Mouse (Mus musculus): ENCODE data around the gene Cct4. TPM values are rescaled to one million over a fixed set of nuclear protein-coding genes. Genes with fewer than 3 reads are reported as not detected.

Gene Cct4
- 100 to 1,000 TPM in 3 of 4 experiments, 10 to 100 TPM in 1; 91.9 to 116 (median 105) TPM for total RNA-seq (2022)

DNA sequence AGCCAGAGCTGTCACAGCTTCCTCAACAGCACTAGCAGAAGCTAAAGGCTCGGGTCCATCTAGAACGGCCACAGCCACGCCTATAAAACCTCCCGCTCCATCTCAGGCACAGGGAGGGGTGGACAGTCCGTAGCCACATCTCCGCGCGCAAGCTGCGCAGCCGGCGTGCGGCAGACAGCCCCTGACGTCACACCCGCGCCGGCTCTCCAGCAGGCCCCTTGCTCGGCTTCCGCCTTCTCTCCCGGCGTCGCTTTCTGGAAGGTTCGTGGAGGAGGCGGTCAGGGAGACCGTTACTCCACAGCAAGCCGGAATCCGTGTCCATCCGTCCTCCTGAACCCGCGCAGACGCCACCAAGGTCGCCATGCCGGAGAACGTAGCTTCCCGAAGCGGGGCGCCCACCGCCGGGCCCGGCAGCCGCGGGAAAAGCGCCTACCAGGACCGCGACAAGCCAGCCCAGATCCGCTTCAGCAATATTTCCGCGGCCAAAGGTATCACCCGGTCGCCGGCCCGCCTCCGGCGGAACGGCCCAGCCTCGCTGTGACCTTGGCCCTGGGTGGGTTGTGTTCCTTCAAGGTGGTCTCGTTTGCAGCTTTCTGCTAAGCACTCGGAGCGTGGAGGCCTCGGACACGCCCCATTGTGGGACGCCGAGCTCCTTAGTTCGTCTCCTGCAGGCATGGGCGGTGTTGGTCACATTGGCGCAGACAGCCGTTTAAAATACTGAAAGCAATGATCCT lies at the start of gene Cct4:
Cct4 (plus strand) TSS at position 127 of the 734 bp plus-strand sequence.
- DNase-seq (ENCODE audit: low spot score), result peak; percentile 93

DNA sequence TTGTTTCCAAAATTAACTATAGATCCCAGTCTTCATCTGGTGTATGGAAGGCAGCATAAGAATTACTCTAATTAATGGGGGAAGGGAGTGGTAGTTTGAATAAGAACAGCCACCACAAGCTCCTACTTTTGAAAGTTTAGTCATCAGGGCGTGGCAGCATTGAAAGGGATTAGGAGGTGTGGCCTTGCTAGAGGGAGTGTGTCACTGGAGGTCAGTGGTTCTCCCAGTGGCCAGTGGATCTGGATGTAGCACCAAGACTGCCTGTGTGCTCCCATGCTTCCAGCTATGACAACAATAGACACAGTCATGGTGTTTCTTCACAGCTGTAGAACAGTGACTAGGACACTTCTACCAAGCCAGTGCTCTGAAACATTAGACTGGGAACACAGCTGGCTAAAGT lies 41.2 kb upstream of the Cct4 start:
- DNase-seq (ENCODE audit: low spot score), result no peak

DNA sequence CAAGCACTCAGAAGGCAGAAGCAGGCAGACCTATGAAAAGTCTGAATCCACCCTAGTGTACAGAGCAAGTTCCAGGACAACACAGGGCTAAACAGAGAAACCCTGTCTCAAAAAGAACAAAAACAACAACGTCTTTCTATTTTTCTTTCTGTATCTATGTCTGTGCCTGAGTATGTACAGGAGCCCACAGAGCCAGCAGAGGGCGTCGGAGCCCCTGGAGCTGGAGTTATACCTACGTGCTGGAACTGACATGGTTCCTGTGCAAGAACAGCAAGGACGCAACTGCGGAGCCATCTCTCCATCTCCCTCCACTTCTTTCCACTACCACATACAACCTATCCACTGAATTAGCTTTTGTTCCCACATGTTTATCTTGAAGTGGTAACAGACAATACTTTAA lies 40.2 kb upstream of the Cct4 start:
- no peak for DNase-seq (ENCODE audit: low spot score)

DNA sequence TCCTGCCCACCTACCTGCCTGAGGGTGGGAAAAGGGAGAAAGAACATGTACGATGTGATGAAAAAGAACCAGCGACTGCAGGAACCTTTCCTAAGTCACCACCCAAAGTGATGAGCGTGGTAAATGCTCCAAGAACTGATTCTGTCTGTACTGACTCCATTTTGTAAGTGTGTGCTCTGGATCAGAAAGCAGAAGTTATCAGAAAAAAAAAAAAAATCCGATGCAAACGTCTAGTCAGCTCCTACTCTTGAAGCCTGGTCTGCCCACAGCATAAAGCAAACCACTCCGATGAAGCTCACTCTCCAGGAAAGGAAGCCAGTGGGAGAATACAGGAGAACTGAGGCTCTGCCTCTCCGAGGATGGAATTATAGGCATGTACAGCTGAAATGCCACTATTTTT lies 37.7 kb upstream of the Cct4 start:
- DNase-seq (ENCODE audit: low spot score), result no peak

DNA sequence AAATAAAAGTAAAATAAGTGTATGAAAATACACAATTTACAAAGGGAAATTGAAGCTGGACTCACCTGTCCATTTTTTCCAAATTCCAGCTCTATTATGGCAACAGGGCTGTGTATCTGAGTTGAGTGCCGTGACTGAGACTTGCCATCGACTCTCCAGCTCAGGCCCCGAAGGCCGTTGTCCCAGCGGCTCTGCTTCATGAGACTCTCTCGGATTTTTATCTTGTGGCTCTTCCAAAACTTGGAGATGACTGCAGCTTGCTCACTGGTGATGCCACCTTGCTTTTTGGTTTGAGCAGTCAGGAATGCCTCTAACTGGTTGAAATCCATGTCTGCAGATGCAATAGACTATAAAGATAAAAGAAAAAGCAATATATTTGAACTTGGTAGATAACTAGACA lies 34.0 kb upstream of the Cct4 start:
- no peak for DNase-seq (ENCODE audit: low spot score)

DNA sequence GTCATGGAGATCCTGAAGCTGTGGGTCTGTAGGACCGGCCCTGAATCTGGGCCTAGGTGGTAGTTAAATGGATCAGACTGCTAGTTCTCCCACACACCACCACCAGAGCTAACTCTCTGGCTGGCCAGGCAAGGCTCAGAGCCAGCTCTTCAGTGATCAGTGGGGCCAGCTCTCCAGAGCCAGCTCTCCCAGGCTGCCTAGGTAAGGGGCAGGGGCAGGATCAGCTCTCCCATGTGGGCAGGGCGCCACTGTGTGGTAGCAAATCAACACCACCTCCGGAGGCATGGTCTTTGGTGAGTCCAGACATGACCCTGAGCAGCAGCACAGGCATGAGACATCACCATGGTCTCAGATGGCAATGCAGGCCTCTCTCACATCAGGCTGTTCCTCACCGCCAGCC lies 33.5 kb upstream of the Cct4 start:
- peak; percentile 44 for DNase-seq (ENCODE audit: low spot score)

DNA sequence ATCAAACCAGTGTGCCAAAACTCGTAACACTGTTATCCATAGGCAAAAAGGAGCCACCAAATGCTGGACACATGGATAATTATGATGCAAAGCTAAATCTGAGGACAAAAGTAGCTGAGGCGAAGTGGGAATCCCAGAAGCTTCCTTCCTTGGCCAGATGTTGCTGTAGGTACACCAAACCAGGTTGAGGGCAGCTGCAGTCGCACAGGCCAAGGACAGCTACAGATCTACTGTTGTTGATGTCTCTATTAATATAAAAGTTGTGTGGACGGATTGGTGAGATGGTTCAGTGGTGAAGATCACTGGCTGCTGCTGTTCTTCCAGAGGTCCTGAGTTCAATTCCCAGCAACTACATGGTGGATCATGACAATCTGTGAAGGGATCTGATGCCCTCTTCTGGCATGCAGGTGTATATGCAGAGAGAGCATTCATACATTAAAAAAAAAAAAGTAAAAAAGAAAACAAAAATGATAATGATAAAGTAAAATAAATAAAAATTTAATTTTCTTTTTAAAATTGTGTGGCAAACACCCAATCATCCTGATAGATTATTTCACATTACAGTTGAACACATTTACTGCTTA lies 32.4 kb upstream of the Cct4 start:
- DNase-seq (ENCODE audit: low spot score), result no peak

DNA sequence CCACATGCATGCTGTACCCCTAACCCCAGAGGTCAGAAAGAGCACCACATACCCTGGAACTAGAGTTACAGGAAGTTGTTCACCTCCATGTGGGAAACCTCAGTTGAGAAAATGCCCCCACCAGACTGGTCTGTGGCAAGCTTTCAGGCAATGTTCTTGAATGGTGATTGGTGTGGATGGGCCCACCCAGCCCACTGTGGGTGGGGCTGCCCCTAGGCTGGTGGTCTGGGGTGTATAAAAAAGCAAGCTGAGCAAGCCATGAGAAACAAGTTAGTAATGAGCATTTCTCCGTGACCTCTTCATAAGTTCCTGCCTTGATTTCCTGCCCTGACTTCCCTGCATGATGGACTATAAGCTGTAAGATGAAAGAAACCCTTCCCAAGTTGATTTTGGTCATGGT lies 28.2 kb upstream of the Cct4 start:
- DNase-seq (ENCODE audit: low spot score), result no peak

DNA sequence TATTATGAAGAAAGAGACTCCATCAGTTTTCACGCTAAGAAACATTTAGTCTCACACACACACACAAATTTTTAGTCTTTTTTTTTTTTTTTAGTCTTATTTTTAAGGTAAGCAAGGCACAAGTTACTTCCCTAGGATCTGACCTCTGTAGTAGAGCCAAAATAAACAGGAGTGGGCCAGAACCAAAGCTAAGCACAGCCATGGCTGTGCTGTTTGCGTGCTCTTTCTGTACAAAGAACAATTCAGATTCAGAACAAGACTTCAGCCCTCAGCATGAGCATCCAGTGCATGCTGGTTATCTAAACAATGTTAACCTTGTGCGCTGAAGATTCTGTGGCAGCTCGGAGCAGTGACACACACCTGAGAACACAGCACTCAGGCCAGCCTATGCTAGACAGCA lies 25.9 kb upstream of the Cct4 start:
- DNase-seq (ENCODE audit: low spot score), result no peak

DNA sequence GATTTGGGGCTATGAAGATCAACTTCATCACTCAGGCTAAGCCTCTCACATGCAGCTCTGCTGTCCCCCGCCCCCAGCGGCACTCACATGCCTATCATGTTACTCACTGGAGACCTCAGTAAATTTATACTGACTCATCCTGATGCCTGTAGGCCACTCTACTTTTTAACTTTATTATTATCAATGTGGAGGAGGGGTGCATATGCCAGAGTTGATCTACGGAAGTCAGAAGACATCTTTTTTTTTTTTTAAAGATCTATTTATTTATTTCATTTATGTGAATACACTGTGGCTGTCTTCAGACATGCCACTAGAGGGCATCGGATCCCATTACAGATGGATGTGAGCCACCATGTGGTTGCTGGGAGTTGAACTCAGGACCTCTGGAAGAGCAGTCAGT lies 24.8 kb upstream of the Cct4 start:
- DNase-seq (ENCODE audit: low spot score), result no peak

DNA sequence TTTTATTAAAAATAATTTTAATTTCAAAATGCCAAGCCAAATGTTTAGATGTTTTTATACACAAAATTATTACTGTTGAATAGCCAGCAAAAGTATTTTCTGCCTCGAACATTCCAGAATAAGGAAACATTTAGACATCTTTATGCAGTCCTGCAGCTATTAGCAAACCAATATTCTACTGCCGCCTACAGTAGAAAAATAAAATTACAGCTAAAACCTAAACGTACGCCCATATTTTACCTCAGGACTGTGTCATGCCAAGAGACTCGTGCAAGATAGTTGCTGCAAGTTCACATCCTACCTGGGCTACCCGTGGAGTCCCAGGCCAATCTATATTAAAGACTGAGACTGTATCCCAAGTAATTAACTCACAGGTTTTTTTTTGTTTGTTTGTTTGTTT lies 20.8 kb upstream of the Cct4 start:
- peak; percentile 67 for DNase-seq (ENCODE audit: low spot score)

DNA sequence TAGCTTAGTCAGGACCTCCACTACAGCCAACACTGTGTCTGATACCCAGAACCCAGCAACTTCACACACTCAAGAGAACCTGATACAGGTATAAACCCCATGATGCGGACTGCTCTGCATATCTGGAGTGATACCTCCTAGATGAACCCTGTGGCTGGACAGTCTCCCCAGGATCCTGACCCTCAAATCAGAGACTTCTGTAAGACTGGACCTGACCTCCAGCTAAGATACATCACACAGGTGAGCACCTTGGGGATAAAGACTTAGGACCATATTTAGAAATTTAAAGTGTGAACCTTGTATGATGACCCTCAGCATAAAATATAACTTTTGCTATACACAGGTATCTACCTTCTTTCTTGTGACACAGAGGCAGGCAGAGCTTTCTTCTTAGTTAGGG lies 19.8 kb upstream of the Cct4 start:
- no peak for DNase-seq (ENCODE audit: low spot score)

DNA sequence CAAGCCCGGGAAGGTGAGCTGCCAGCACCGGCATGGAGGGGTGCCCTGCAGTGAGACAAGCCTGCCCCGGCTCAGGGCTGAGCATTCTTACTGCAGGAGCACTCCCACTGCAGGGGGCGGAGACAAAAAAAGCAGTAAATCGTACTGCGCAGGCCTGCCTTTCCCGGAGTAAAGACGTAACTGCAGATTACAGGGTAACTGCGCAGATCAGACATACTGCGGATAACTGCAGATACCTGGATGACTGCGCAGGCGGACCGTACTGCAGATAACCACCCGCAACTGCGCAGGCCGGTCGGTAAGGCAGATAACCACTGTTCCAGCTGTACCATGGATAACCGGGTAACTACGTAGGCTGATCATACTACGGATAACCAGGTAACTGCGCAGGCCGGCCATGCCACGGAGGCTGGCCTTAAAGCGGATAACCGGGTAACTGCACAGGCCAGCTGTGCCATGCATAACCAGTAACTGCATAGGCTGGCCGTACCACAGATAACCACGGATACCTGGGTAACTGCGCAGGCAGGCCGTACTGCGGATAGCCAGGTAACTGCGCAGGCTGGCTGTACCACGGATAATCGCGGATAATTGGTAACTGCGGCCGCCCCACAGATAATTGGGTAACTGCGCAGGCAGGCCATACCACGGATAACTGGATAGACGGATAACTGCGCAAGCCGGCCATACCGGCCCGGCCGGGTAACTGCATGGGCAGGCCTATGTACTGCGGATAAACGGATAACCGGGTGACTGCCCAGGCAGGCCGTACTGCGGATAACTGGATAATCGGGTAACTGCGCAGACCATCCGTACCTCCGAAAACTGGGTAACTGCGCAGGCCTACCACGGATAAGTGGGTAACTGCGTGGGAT lies 18.2 kb upstream of the Cct4 start, which contains the start of gene Zrsr1:
Zrsr1 (plus strand) TSS at position 171 of the 875 bp plus-strand sequence.
- DNase-seq (ENCODE audit: low spot score), result peak; percentile 73

DNA sequence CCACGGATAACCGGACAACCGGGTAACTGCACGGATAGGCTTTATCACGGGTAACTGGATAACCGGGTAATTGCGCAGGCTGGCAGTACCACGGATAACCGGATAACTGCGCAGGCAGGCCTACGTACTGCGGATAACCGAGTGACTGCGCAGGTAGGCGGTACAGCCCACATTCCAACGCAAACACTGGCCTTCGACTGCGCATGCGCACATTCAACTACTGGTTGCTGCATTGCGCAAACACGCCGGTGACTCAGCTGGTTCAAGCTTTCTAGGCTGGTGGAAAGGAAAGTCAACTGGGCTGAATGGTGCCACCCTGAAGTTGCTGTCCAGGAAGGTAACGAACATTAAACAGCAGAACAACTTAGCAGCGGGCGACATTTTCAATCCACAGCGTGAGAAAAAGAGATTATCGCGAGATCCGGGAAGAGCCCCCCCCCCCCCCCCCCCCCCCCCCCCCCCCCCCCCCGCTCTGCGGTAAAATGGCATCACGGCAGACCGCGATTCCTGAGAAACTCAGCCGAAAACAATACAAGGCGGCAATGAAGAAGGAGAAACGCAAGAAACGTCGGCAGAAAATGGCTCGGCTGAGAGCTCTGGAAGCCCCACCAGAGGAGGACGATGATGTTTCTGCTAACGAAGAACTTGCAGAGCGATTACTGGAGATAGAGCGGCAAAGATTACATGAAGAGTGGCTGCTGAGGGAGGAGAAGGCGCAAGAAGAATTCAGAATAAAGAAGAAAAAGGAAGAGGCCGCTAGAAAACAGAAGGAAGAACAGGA lies 17.4 kb upstream of the Cct4 start:
- DNase-seq (ENCODE audit: low spot score), result peak; percentile 84

DNA sequence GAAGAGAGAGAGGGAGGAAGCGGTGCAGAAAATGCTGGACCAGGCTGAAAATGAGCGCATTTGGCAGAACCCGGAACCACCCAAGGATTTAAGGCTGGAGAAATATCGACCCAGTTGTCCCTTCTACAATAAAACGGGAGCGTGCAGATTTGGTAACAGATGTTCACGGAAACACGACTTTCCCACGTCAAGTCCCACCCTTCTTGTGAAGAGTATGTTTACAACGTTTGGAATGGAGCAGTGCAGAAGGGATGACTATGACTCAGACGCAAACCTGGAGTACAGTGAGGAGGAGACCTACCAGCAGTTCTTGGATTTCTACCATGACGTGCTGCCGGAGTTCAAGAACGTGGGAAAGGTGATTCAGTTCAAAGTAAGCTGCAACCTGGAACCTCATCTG lies 16.7 kb upstream of the Cct4 start:
- DNase-seq (ENCODE audit: low spot score), result no peak

DNA sequence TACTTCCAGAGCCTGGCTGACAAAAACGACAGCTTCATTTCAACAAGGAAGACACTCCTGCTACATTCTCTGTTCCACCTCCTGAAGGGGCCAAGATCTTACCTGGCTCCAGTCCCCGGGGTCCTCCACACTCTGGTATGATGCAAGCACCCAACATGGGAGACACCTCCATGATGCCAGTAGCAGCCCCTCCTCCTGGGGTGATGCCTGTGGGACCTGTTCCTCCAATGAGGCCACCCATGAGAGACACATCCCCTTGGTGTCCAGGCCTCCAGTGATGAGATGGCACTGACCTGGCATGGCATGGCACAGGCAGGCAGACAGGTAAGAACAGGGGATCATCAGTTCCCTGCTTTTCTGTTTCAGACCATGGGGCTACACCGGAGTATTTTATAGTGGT lies 12.1 kb upstream of the Cct4 start:
- DNase-seq (ENCODE audit: low spot score), result no peak

DNA sequence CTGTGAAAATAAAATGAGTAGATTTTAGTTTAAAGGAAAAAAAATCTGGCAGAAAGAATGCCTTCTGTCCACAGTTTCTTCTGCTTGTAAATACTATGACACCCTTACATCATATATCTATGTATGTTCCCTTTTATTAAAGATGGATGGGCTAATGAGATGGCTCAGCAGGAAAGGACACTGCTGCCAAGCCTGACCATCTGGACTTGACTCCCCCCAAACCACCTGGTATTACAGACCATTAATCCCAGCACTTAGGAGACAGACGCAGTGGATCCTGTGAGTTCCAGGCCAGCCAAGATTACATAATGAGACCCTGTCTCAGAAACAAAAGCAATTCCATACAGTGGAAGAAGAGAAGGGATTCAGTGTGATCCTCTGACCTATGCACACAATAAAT lies 11.6 kb upstream of the Cct4 start:
- no peak for DNase-seq (ENCODE audit: low spot score)

DNA sequence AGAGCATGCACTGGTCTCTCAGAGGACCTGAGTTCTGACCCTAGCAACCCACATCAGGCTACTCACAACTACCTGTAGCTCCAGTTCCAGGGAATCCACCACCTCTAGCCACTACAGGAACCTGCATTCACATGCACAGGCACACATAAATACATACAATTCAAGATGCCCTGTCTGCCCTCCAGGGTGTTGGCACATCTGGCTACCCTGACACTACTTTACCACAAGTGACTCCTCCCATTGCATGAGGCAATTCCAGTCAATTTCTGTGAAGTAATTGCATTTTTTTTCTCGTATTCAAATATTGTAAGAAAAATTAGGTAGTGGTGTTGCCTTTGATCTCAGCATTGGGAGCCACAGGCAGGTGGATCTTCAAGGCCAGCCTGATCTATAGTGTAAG lies 11.1 kb upstream of the Cct4 start:
- DNase-seq (ENCODE audit: low spot score), result no peak

DNA sequence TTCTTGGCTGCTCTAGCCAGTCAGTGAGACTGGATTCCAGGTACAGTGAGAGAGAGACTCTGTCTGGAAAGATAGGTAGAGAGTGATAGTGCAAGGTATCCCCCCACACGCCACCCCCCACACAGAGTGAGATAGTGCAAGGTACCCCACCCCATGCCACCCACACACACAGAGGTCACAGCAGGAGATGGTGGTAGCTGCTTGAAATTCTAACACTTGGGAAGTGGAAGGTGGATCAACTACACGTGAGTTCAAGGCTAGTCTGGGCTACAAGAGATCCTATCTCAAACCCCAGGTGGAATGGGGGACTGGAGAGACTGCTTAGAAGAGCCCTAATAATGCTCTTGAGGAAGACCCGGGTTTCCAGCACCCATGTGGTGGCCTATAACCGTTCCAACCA lies 9.3 kb upstream of the Cct4 start:
- DNase-seq (ENCODE audit: low spot score), result no peak

DNA sequence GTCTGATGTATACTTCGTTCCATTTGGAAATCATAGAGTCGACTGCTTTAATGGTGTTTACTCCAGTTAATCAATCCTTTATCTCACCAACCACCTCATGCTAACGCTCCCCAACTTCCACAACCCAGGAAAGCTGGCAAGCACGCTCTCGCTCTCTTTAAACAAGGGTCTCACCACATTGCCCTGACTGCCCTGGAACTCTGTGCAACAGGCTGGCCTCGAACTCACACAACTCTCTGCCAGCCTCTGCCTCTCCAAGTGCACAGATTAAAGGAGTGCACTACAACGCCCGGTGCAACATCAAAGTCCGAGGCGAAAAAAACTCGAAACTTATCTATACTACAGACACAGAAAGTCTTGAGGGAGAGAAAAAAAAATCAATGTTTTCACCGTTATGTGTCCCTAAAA lies 8.8 kb upstream of the Cct4 start:
- DNase-seq (ENCODE audit: low spot score), result no peak

DNA sequence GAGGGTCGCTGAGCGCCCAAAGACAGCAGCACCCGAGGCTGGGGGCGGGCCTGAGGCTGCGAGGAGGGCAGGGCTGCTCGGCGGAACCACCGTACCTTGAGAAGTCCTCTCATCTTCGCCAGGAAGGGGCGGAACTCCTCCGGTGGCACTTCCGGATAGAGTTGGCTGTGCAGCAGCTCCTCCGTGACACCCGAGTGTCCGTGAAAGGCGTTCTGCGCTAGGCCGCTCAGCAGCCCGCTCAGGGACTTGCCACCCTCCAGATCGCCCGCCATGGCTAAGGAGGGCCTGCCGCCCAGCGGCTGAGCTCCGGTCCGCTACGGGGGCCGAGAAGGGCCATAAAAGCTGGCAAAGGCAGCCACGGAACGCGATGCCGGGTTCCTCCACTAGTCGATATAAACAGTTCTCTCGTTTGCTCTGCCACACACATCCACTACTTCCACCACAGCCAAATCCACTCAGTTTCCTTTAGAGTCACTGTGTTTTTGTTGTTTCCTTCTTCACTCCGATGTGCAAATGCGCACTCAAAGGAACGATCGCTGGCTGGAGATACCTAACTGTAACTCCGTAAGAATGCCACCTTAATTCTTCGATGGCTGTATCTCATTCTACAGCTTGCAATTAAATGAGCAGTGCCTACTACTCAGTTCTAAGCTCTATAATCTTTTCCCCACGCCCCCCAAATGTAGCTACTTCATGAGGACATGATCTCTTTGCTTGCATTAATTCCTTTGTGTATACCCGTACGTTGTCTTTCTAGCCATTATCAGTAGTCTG lies 8.1 kb upstream of the Cct4 start, which contains the start of the genes Gm28048 and Commd1:
Gm28048 (minus strand) TSS at position 107 of the 774 bp plus-strand sequence.
Commd1 (minus strand) TSS at position 399 of the 774 bp plus-strand sequence.
- DNase-seq (ENCODE audit: low spot score), result peak; percentile 96
